Mouse (Mus musculus): ENCODE data around the gene Fli1.

Gene Fli1

DNA sequence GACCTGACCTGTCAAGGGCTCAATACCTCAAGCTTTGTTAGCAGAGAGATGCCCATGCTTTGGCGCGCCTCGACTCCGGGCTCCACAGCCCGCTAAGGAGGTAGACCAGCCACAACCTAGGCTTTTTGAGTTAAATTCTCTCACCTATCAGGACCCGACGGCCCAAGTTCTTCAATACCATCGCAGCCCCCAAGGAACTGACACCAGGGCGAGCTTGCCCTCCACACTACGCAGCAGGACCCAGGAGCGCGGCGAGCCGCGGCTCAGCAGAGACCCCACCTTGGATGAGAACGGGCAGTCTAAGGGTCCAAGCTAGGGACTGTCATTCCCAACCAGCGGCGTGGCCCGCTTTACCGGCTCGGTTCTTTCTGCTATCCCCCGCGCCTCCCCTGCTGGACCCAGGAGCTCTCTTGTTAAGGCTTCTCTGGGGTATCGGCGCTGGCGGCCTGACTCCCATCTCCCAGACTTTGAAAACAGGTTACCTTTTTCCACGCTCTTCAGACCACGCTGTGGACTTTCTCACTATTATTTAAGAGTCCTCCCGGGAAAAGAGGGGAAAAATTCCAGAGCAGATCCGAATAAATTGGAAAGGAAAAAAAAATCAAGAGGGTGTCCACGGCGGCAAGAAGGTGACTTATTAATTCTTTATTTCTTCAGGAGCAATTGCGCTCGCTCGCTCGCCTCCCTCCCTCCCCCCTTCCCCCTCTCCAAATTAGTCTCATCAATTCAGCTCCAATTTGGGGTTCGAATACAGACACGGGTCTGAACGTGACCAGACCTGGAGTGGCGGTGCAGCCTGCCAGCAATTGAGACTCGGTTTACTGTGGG, at the start of gene Fli1:
Fli1 (minus strand) TSS at position 650 of the 828 bp plus-strand sequence.
- no peak for DNase-seq

DNA sequence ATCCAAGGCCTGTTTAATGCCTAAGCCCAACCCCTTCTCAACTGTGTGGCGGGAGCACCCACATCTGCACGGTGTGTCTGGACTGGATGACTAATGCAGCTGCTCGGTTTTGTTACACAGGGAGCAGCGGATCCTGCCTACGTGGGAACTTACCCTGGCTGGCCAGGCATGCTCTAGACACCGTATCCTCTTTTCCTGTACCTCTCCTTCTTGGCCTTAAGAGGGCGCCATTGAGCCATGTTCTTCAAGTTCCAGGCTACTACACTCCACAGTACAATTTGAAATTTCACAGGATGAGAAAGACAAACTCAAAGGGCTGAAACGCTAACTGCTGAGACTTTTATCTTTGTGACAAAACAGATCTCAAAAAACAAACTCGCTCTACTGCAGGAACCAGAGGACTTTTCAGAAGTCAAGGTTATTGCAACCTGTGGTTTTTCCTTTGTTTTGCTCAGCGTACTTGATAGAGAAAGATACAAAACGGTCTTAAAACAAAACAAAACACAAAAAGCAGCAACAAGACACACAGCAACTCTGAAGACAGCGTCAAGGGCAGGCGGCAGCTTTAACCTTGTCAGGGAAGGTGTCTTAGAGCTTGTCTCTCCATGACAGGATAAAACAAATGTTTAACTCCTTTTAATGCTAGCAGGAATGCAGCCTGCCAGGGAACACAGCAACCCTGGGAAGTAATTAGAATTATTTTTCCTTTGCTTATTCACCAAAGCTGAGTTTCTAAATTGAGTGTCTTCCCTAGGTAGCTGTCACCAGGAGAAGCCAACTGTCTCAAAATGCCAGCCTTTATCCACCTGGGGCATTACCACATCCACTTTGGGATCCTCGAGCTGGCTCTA, 49.3 kb upstream of the Fli1 start:
- peak; percentile 22 for DNase-seq

DNA sequence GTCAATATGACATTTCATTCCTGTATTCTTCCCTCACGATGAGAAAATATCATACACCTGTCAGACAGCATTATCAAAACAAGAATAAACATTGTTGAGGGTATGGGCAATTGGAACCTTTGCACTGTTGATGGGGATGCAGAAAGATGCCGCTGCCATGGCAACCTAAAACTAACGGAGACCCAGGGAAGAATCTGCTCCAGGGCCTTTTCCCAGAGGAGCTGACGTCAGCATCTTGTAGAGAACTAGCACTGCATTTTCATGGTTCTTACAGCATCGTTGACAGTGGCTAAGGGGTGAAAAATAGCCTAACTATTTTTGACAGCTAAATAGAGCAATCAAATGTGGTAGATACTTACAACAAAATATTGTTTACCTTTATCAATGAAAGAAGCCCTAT, 47.9 kb upstream of the Fli1 start:
- no peak for DNase-seq

DNA sequence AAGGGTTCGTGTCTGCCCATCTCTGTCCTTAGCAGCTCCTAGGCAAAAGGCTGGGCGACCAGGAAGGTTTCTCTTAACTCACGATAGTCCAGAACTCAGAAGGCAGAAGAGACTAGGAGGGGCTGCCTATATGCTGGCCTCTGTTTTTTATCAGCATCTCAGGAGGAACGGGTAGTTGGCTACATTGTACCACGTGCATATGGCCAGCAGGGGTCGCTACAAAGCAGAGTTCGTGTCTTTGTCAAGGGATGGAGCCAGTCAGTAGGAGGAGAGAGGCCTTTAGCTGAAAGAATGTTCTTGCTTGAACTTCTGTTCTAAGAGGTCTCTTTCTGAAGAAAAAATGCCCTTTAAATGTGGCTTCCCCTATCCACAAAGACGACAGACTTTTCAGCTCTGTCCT, 47.2 kb upstream of the Fli1 start:
- peak; percentile 27 for DNase-seq

DNA sequence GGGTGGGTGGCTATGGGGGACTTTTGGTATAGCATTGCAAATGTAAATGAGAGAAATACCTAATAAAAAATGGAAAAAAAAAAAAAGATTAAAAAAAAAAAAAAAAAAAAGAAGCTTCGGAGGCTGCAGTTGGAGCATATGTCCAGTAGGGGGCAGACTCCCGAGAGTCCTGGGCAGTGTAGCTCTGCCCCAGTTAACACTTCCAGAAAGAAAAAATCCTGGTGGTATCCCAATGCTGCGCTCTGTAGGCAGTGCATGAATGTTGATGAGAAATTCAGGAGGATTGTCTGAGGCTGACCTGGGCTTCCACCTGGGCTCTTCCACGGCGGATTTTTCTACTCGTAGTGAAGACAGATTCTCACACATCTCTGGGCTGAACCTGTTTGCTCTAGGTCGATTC, 42.7 kb upstream of the Fli1 start:
- DNase-seq, result no peak

DNA sequence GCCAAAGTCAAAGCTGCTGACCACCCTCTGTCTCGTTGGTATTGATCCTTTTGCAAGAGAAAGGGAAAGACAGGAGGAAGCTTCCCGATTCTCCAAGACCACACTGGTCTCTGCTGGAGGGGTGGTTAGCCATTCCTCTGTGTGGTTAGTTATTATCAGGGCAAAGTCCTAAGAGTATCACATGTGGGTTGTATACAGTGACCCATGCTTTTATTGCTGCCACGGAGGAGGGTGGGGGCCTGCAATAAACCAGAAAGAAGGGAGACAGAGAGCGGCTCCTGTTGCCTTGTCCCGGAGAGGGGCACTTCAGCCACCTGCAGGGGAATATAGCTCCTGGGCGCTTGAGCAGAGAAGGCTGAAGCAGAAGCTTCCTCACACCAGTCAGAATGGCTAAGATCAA, 41.2 kb upstream of the Fli1 start:
- DNase-seq, result no peak

DNA sequence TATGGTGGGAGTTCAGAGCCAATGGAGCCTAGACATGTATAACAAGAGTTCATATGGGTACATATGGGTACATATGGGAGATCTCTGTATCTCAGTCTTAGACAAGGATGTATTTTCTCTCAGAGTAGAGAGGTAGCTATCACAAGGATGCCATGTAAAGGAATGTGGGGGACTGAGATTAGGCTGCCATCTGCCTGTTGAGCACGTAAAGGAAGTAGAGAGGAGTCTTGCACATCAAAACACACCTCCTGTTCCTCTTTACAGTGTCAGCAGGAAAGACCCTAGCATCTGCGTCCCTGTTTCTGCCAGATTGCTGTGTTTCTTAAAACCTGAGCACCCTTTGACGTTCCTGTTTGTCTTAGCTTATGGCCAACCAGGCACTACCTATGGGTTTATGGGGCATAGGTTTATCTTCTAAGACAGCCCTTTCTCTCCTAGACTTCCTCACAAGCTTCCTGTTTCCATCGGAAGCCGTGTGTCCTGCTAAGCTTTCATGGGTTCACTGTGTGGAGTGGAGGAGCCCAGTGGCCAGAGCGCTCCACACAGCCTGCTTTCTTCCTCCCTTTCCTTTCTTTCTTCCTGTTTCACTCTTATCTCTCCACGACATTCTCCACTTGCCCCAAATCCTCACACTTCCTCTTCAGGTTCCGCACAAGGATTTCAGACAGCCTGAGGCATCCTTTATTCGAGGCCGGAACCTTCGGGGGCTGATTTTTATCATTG, 39.4 kb upstream of the Fli1 start:
- no peak for DNase-seq

DNA sequence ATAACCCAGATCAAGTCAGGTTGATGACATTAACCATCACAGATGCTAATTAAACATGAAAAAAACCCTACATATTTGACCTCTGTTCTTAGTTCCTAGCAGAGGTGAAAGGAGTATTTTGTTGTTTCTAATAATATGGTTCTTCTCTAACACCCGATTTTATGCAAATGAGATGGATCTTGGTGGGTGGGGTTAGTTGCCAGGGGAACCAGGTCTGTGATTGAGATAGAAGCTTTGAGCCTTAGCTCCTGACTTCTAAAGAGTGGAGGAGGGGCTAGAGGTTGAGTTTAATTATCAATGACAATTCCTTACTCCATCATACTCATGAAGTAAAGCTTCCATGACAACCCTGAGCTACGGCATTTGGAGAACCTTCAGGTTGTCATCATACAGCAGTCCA, 35.8 kb upstream of the Fli1 start:
- no peak for DNase-seq

DNA sequence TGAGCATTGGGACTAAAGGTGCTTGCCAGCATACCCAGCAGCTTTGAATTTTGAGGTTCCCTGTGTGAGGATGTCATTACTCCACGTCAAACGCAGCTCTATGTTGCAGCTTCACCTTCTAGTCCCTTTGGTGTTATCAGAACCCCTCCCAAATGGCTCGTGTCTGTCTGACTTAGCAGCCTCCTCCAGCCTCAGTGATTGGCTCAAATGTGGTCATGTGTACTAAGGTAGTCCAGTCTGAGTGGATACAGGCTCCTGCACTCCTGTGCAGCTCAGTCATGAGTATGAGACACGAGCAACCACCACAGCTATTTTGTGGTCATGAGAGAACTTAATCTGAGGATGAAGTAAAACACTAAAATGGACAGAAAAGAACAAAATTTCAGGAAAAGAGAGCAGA, 31.0 kb upstream of the Fli1 start:
- no peak for DNase-seq

DNA sequence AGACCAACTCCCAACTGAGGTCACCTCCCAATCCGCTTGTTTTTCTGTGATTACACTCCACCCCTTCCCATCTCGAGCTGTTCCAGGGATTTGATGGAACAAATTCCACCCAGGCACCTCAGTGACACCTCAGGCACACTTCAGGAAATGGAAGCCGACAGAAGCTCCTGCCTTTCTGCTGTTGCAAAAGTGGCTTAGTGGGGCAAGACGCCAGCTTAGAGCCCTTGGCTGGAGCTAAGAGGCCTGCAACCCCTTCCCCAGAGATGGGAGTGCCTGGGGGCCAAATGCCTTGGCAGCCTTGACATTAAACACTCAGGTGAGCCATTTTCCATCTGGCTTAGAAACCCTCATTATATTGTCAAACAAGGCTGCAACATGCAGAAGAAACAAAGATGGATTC, 29.0 kb upstream of the Fli1 start:
- no peak for DNase-seq

DNA sequence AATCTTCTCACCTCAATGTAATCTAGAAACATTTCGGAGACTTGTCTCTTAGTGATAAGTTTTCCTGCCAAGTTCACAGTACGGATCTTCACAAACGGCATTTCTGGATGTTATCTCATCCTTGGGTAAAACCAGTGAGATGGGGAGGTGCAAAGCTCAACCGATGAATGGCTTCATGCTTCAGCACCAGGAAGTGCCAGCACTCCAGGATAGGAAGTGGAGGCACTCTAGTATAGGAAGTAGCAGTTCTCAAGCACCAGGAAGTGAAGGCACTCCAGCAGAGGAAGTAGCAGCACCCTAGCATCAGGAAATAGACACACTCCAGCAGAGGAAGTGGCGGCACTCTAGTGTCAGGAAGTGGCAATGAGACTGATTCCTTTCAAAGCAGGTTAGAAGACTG, 27.9 kb upstream of the Fli1 start:
- no peak for DNase-seq

DNA sequence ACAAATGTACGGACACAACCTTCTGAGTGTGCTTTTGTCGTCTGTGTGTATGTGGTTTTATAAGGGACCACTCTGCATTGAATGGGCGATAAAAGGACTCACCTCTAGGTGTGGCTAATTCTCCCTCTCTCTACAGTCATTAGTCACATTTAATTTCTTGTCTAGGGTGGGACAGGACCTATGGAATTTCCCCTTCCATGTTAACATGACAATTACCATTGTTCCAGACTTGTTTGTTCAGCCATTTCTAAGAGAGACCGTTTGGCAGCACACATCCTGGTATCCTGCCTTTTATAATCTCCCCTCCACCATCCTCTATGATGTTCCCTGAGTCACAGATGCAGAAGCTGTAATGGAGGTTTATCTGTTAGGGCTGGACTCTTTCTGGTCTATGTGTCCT, 26.6 kb upstream of the Fli1 start:
- DNase-seq, result no peak

DNA sequence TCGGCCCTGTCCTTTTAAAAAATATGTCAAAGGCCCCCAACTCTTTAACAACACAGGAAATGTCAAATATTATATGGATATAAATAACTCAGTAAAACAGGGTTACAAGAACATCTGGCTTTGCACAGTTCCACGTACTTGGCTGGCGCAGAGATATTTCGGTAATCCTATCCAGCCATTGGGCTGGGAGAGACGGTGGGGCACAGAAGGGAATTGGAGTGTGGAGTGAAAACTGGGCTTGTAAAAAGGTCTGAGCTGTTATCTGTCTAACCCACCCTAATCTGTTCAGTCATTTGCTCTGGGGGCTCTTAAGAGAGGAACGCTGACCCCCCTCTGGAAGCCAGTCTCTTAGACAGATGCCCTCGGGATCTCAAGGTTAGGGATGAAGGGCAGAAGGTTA, 24.9 kb upstream of the Fli1 start:
- no peak for DNase-seq

DNA sequence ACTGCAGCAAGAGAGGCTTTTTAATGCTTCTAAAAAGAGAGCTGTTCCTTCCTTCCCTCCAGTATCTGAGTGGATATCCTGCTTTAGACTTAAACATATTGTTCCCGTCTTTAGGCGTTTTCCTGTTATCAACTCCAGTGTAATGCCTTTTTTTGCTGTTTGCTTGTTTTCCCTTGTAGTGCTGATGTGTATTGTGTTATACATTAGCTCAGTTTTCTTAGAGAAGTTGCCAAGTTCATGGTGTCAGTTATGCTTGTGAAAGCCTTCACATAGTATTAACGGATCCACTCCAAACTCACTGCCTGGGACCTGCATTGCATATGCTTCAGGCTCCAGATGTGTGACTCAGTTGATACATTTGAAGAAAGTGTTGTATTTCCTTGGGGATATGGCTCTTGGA, 22.6 kb upstream of the Fli1 start:
- no peak for DNase-seq

DNA sequence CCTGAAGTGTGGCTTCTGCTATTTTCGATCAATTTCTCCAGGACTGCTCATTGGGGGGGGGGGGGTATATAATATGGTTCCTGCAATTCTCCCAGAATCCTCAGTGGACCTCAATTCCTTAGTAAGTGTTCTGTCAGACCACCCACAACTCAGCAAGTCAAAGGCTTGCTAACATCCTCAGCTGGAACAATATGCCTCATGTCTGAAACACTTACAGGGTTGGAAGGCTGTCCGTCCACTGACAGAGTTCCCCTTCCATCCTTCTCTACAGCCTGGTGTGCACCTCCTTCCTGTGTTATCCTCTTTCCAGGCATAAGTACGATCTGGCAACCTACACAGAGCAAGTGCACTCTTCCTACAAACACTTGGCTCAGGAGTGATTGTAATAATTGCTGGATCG, 20.2 kb upstream of the Fli1 start:
- no peak for DNase-seq

DNA sequence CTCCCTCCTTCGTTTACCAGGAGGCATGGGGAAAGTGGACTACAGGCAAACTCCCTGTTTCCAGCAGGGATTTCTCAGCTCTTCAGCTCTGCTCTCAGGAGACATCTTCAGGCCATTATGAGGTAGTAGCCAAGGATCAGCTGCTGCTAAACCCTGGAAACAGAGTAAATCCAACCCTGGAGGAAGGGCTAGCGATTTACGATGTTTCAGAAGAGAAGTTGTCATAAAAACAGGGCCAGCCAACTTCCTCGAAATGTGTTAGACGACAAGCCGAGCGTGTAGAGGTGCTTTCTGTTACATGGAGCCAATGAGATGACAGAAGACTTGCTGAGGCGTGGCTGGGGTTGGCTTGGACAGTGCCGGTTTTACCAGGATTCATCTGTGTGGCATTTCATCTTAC, 19.7 kb upstream of the Fli1 start:
- DNase-seq, result no peak

DNA sequence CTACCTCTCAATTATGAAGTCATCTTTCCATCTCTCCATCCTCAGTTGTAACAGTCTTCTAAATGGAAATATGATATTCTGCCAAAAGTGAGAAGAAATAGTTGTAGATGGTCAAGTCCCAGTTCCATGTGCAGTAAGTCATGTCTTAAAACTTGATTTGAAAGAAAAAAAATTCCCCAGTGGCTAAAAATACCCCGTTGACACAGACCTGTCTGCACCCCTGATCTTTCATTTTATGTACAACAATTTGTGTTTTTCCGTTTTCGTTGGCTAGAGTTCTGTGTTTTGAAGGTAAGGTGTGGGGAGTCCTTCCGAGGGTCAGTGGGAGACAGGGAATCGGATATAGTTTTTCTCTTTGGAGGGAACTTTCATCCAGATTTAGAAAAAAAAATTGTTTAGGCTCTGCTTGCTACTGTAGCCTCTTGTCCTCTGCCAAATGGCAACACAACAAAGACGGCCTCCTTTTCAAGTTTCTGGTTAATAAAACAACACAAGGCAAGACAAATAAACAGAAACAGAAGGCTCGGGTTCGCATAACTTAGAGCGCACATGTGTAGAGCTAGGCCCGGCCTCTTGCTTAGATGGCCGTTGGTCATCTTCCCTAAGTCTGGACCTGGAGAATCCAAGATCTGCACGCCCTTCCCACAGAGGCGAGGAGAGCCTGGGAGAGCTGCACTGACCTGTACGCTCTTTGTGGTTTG, 18.7 kb upstream of the Fli1 start:
- no peak for DNase-seq

DNA sequence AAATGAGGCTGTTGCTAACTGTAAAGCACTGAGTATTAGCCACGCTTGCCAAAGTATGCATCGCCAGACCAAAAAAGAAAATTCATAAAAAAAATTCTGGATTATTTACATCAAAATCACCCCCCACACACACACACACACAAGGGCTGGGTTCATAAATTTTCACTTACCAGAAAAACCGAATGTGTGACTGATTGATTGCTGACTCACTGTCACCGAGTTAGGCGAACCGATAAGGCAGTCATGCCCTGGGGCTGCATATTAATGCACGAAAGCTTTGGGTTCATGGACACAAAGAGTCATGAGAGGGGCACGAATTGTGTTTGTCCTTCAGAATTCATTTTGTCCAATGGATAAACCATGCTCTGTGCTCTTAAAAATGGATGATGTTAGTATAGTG, 17.2 kb upstream of the Fli1 start:
- no peak for DNase-seq

DNA sequence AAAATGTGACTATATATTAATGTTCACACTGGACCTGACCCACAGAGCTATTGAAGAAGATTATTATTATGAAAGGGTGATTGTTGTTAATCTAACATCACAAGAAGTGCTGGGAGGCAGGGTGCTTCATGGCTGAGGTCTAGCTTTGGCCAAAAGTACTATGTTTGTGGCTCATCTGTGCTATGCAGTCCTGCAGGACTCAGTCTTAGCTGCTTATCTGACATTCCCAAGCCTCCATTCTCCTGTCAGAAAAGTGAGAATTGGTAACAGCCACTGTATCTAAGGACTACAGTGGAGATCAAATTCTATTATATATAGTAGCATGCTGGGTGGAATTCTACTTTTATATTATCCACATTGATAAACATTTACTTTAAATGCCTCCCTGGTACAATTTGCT, 16.8 kb upstream of the Fli1 start:
- no peak for DNase-seq

DNA sequence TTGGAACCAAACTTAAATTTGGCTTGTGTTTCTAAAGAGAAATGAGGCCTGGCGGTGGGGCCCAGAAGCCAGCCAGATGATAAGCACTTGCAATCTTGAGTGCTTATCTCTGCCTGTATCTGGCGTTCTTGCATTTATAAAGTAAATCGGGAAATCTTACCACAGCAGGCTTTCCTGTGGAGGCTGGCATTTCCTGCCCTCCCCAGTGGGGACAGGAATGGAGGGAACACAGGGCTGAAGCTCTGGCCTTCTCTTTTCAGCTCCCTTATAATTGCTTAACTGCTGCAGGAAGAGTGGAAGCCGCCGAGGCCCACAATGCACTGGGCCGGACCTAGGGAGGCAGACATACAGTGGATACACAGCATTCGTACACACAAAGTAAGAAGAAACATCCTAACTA, 13.7 kb upstream of the Fli1 start:
- no peak for DNase-seq

DNA sequence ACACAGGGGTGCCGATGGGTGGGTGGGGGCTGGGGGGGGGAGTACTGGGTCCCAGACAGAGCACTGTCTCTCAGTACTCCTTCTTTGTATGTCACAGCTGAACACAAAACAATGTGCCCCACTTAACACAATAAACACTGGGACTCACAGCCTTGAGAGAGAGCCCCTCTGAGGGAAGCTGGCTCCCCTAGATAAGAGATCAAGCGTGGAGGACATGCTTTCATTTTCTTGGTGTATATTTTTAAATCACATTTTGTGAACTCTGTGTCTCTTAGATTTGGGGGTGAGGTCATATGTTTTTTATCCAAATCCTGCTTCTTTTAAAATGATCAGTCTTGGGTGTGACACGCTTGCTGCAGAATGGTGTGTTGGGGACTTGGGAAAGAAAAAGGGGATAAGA, 12.6 kb upstream of the Fli1 start:
- no peak for DNase-seq

DNA sequence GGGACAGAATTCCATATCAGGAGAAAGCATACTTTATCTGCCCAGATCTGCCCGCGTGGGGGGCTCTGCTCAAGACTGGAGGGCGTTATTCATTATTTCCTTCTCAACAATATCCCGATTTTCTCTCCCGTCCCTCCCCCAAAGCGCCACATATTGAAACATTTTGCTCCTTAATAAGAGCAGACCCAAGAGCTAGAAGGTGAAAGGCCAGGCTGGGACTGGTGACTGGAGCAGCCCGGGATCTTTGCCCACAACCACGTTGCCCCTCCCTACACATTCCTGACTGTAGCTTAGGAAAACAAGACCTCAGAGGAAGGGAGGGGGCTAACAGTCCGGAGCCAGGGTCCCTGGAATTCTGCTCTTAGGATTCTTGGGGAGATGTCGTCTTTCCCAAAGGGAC, 7.9 kb upstream of the Fli1 start:
- no peak for DNase-seq
